Mouse (Mus musculus) heart, embryonic 10.5 days (tissue): ENCODE data around the gene Ppm1b. TPM values are rescaled to one million over a fixed set of nuclear protein-coding genes. Genes with fewer than 3 reads are reported as not detected.
"Not testable (repeated sequence)": the region's sequence is repeated elsewhere in the genome, so short reads cannot be mapped to it uniquely, and the experiment has no call there.

Experiments used
- DNase-seq: peaks from one replicate; pipeline ENCODE4 v3.0.0-alpha.2; 2017; ENCODE audit warnings: low spot score
- H3K27ac ChIP-seq: fragments of 300-500 bp; sonication (generic); 2 replicates; pipeline ENCODE4 v1.5.1; 2016; ENCODE audit warnings: mild to moderate bottlenecking
- H3K27me3 ChIP-seq: fragments of 300-500 bp; sonication (generic); 2 replicates; pipeline ENCODE4 v1.6.1; 2016; ENCODE audit warnings: mild to moderate bottlenecking; ENCODE audit not compliant: poor library complexity, insufficient read depth, severe bottlenecking
- H3K36me3 ChIP-seq: fragments of 300-500 bp; sonication (generic); 2 replicates; pipeline ENCODE4 v1.6.1; 2016; ENCODE audit warnings: mild to moderate bottlenecking, moderate library complexity
- H3K4me1 ChIP-seq: fragments of 300-500 bp; sonication (generic); 2 replicates; pipeline ENCODE4 v1.6.1; 2016; ENCODE audit warnings: mild to moderate bottlenecking
- H3K4me3 ChIP-seq: fragments of 300-500 bp; sonication (generic); 2 replicates; pipeline ENCODE4 v1.5.1; 2016; ENCODE audit warnings: mild to moderate bottlenecking, moderate library complexity
- H3K9me3 ChIP-seq: fragments of 300-500 bp; sonication (generic); 2 replicates; pipeline ENCODE4 v1.6.1; 2016; ENCODE audit warnings: mild to moderate bottlenecking, moderate library complexity
- WGBS: fragments of 180-500 bp; shearing (Covaris S2); methylation state at CpG from one replicate; pipeline ENCODE4 v1.1.7; 2016; 5-methylcytosine and 5-hydroxymethylcytosine counted together
- polyA plus RNA-seq: library from polyadenylated mRNA; unstranded; fragments of >200 nt; fragmentation: Nextera tagmentation; extraction: Ambion mirVana; gene quantifications from 2 replicates; pipeline ENCODE4 v1.2.1, GENCODE M21; 2016

Gene Ppm1b
- 59.5 and 74.3 TPM in 2 replicates for polyA plus RNA-seq

- WGBS, result 33% methylated on average over 9 of the region's 9 CpGs
- peak within 1 kb of the TSS; percentile 98 for H3K4me3 ChIP-seq
- H3K36me3 ChIP-seq, result no peaks in the 10 kb centered on the region
- H3K9me3 ChIP-seq, result no peaks in the 10 kb centered on the region
- H3K27ac ChIP-seq, result peak within 1 kb of the TSS; percentile 98
- H3K27me3 ChIP-seq, result no peaks in the 10 kb centered on the region
- H3K4me1 ChIP-seq, result peaks cover 16% of the 10 kb centered on the region
- peak; percentile 74 for DNase-seq
Observed at GRCm38 (mm10) chr17:84956441-84956840, at the start of gene Ppm1b. Ppm1b (plus strand) TSS chr17:84956741.

GRCm38 (mm10) chr17:84921666-84922376, 34.7 kb upstream of the Ppm1b start:
- Histone ChIP-seq H3K4me1 (no peaks in the 10 kb centered on the region), H3K27me3 (no peaks in the 10 kb centered on the region), H3K9me3 (no peaks in the 10 kb centered on the region), H3K36me3 (no peaks in the 10 kb centered on the region), H3K27ac (no peak overlapping the region), H3K4me3 (no peak overlapping the region)
- WGBS, result 86% methylated on average over 19 of the region's 19 CpGs
- DNase-seq, result no peak

GRCm38 (mm10) chr17:84924779-84925178, 31.8 kb upstream of the Ppm1b start:
- DNase-seq, result no peak
- Histone ChIP-seq H3K36me3 (no peaks in the 10 kb centered on the region), H3K27ac (no peak overlapping the region), H3K27me3 (no peaks in the 10 kb centered on the region), H3K9me3 (no peaks in the 10 kb centered on the region), H3K4me3 (no peak overlapping the region), H3K4me1 (no peaks in the 10 kb centered on the region)
- WGBS, result 86% methylated on average over 5 of the region's 5 CpGs

DNA sequence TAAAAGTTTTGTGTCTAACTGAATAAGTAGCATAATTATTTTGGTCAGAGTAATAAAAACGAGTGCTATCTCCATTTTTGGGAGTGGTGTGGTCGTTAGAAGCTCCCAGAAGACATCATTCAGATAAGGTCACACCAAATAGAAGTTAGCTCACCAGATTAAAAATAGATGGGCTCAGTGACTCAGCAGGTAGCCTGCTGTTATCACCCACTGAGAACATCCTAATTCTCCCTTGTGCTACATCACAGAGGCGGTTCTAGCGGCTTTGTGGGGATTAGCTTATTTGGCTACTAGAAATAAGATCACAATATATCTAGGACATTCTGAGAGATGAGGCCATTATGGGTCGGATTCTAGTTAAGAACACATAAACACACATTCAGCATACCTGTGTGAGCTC, 30.3 kb upstream of the Ppm1b start:
- H3K4me3 ChIP-seq, result no peak overlapping the region
- no peaks in the 10 kb centered on the region for H3K4me1 ChIP-seq
- DNase-seq, result no peak
- no peaks in the 10 kb centered on the region for H3K27me3 ChIP-seq
- H3K27ac ChIP-seq, result no peak overlapping the region
- no peaks in the 10 kb centered on the region for H3K36me3 ChIP-seq
- H3K9me3 ChIP-seq, result no peaks in the 10 kb centered on the region
- 29% methylated on average over 5 of the region's 5 CpGs for WGBS

GRCm38 (mm10) chr17:84927580-84927979, 29.0 kb upstream of the Ppm1b start:
- 70% methylated on average over 5 of the region's 5 CpGs for WGBS

GRCm38 (mm10) chr17:84932943-84933342, 23.6 kb upstream of the Ppm1b start:
- Histone ChIP-seq H3K36me3 (no peaks in the 10 kb centered on the region), H3K4me3 (no peak overlapping the region), H3K9me3 (no peaks in the 10 kb centered on the region), H3K4me1 (peaks cover 10% of the 10 kb centered on the region), H3K27me3 (no peaks in the 10 kb centered on the region), H3K27ac (no peak overlapping the region)
- DNase-seq, result no peak
- 67% methylated on average over 7 of the region's 7 CpGs for WGBS

More at GRCm38 (mm10) chr17:84927580-84927979, 29.0 kb upstream of the Ppm1b start:
- no peak for DNase-seq
- no peaks in the 10 kb centered on the region for H3K36me3 ChIP-seq
- H3K9me3 ChIP-seq, result no peaks in the 10 kb centered on the region
- H3K27ac ChIP-seq, result no peak overlapping the region
- no peaks in the 10 kb centered on the region for H3K27me3 ChIP-seq
- no peaks in the 10 kb centered on the region for H3K4me1 ChIP-seq
- H3K4me3 ChIP-seq, result no peak overlapping the region

GRCm38 (mm10) chr17:84933968-84934367, 22.6 kb upstream of the Ppm1b start:
- no peak overlapping the region for H3K27ac ChIP-seq
- no peak for DNase-seq

DNA sequence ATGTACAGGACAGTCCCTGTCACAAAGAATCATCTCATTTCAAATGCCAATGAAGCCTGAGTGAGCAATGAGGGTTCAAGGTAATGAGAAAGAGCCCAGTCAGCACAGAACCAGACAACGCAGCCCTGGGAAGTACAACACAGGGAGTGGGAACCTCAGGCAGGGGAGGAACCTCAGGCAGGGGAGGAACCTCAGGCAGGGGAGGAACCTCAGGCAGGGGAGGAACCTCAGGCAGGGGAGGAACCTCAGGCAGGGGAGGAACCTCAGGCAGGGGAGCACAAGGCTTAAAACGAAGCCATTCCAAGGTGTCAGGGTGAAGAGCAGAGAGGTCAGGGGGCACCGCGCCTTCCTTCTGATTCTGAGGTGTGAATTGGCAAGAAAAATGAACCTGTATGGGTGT, 20.9 kb upstream of the Ppm1b start:
- H3K4me3 ChIP-seq, DNase-seq, H3K27me3 ChIP-seq, H3K27ac ChIP-seq, H3K36me3 ChIP-seq, H3K9me3 ChIP-seq, H3K4me1 ChIP-seq: not testable (repeated sequence)
- WGBS, result 59% methylated on average over 4 of the region's 4 CpGs

More at GRCm38 (mm10) chr17:84933968-84934367, 22.6 kb upstream of the Ppm1b start:
- Histone ChIP-seq H3K27me3 (no peaks in the 10 kb centered on the region), H3K9me3 (no peaks in the 10 kb centered on the region), H3K36me3 (no peaks in the 10 kb centered on the region), H3K4me3 (no peak overlapping the region), H3K4me1 (peaks cover 10% of the 10 kb centered on the region)
- 32% methylated on average over 5 of the region's 5 CpGs for WGBS

DNA sequence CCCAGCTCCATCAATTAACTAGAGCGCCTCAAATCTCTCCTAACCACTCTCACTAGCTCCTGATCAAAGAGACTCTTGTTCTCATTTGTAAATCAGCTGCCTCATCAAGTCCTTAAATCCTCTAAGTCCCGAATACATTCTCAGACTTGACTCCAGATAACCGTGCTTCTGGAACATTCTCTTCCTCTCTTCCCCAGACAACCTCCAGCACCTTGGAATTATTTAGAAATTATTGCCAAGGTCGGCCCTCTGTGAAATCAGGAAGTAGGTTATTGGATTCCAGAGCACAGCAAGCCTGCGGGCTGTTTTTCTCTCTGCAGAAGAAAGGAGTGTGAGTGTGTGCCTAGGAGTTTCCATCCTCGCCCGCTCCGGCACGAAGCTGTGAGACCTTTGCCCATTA, 20.2 kb upstream of the Ppm1b start:
- peaks cover 12% of the 10 kb centered on the region for H3K4me1 ChIP-seq
- no peak overlapping the region for H3K27ac ChIP-seq
- 63% methylated on average over 9 of the region's 9 CpGs for WGBS
- H3K4me3 ChIP-seq, result no peak overlapping the region
- no peaks in the 10 kb centered on the region for H3K36me3 ChIP-seq
- DNase-seq, result no peak
- H3K27me3 ChIP-seq, result no peaks in the 10 kb centered on the region
- no peaks in the 10 kb centered on the region for H3K9me3 ChIP-seq

GRCm38 (mm10) chr17:84936809-84937208, 19.7 kb upstream of the Ppm1b start:
- H3K36me3 ChIP-seq, result no peaks in the 10 kb centered on the region
- H3K4me3 ChIP-seq, result no peak overlapping the region
- no peak for DNase-seq
- 92% methylated on average over 5 of the region's 5 CpGs for WGBS
- no peaks in the 10 kb centered on the region for H3K27me3 ChIP-seq
- H3K4me1 ChIP-seq, result peaks cover 13% of the 10 kb centered on the region
- no peak overlapping the region for H3K27ac ChIP-seq
- H3K9me3 ChIP-seq, result no peaks in the 10 kb centered on the region

- peaks cover 13% of the 10 kb centered on the region for H3K4me1 ChIP-seq
- no peaks in the 10 kb centered on the region for H3K9me3 ChIP-seq
- H3K4me3 ChIP-seq, result no peak overlapping the region
- H3K27me3 ChIP-seq, result no peaks in the 10 kb centered on the region
- WGBS, result 90% methylated on average over 7 of the region's 7 CpGs
- H3K36me3 ChIP-seq, result no peaks in the 10 kb centered on the region
- H3K27ac ChIP-seq, result no peak overlapping the region
- DNase-seq, result no peak
Observed at GRCm38 (mm10) chr17:84937220-84937619, 19.3 kb upstream of the Ppm1b start.

GRCm38 (mm10) chr17:84938215-84938614, 18.3 kb upstream of the Ppm1b start:
- WGBS, result 92% methylated on average over 4 of the region's 4 CpGs
- DNase-seq, result no peak
- Histone ChIP-seq H3K27ac (no peak overlapping the region), H3K9me3 (no peaks in the 10 kb centered on the region), H3K36me3 (no peaks in the 10 kb centered on the region), H3K4me3 (no peak overlapping the region), H3K27me3 (no peaks in the 10 kb centered on the region), H3K4me1 (peaks cover 13% of the 10 kb centered on the region)

DNA sequence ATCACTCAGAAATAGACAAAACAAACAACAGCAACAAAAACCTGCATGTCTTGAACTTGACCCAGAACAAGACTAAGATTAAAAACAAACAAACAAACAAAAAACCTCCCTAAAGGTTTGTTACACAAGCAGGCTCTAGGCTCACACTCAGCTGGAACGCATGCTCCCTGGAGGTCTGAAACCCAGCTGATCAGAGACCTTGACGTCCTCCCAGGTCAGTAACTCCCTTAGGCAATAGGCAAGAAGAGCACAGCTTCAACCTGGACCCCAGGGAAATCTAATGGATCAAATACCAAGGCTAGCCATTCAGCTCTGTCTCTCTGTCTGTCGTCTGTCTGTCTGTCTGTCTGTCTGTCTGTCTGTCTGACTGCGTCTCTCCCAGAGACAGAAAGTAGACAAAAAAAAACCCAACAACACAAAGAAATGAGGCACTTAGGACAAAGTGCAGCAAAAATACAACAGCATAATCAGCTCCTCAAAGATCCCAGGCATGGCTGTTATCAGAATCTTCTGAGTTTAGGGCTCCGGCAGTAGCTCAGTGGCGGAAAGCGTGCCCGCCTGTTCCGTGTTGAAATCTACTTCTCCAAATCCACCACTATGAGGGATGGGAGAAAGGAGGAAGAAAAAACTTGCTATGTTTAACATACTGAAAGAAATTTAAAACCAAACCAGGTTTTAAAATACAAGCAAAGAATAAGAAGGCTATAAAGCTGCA, 16.4 kb upstream of the Ppm1b start:
- Histone ChIP-seq H3K27ac (no peak overlapping the region), H3K9me3 (no peaks in the 10 kb centered on the region), H3K27me3 (no peaks in the 10 kb centered on the region), H3K4me1 (peaks cover 3% of the 10 kb centered on the region), H3K36me3 (no peaks in the 10 kb centered on the region), H3K4me3 (no peak overlapping the region)
- 60% methylated on average over 9 of the region's 9 CpGs for WGBS
- no peak for DNase-seq
